Mouse (Mus musculus): ENCODE measurements around the gene 2210010C04Rik. TPM values are rescaled to one million over a fixed set of nuclear protein-coding genes. Genes with fewer than 3 reads are reported as not detected.

The 2210010C04Rik gene
- not detected in 2 replicates for polyA plus RNA-seq (2015; fragmentation: Nextera tagmentation; extraction: Ambion mirVana)

DNA sequence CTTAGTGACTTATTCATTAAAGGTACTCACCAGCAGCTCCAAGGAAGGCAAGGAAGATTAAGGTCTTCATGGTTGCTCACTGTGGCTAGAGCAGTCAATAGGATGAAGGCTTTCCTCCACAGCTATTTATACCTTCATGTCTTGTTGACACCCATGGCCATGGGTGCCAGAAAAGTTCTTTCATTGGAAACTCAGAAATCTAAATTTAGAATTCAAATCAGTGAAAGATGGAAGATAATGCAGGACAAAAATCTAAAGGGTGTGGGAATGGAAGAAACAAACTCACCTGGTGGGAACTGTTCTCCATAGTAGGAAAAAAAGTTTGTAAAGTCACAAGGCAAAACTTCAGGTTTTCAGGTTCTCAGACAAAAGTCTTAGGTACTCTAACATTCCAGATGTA, at the start of gene 2210010C04Rik:
Gene 2210010C04Rik (minus strand): TSS at position 101 of the 400 bp plus-strand sequence.
- H3K27me3 ChIP-seq = no peaks in the 10 kb centered on the region
- no peak within 1 kb of the TSS for H3K4me2 ChIP-seq
- H3K36me3 ChIP-seq = no peaks in the 10 kb centered on the region
- H3K4me3 ChIP-seq = no peak within 1 kb of the TSS
- no peaks in the 10 kb centered on the region for H3K4me1 ChIP-seq
- H3K27ac ChIP-seq = no peak within 1 kb of the TSS
- H3K9me3 ChIP-seq = no peaks in the 10 kb centered on the region
- ATAC-seq (ENCODE audit: insufficient number of reproducible peaks, low FRiP score, low TSS enrichment, low read depth) = no peak
- no peak within 1 kb of the TSS for H3K9ac ChIP-seq

DNA sequence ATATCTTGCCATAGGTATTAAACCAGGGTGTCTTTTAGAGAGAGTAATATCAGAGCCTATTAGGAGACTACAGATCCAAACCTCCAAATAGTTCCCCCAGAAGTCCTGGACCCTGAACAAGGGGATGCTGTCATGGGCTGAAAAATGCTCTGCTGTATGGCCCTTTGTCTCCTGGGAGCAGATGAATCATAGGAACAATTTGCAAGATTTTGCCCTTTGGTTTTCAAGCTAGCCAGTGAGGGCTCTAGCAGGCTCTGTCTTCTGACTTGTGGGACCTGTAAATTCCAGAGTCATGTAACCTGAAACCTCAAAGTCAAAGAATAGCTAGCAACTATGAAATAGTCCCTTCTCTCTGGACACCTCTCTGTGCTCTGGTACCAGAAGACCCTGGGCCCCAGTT, 44.8 kb upstream of the 2210010C04Rik start:
- no peak overlapping the region for H3K27ac ChIP-seq
- no peaks in the 10 kb centered on the region for H3K9me3 ChIP-seq
- H3K4me3 ChIP-seq = no peak overlapping the region
- no peaks in the 10 kb centered on the region for H3K4me1 ChIP-seq
- no peaks in the 10 kb centered on the region for H3K27me3 ChIP-seq
- no peak for ATAC-seq (ENCODE audit: insufficient number of reproducible peaks, low FRiP score, low TSS enrichment, low read depth)
- no peaks in the 10 kb centered on the region for H3K36me3 ChIP-seq
- no peak overlapping the region for H3K4me2 ChIP-seq
- no peak overlapping the region for H3K9ac ChIP-seq

DNA sequence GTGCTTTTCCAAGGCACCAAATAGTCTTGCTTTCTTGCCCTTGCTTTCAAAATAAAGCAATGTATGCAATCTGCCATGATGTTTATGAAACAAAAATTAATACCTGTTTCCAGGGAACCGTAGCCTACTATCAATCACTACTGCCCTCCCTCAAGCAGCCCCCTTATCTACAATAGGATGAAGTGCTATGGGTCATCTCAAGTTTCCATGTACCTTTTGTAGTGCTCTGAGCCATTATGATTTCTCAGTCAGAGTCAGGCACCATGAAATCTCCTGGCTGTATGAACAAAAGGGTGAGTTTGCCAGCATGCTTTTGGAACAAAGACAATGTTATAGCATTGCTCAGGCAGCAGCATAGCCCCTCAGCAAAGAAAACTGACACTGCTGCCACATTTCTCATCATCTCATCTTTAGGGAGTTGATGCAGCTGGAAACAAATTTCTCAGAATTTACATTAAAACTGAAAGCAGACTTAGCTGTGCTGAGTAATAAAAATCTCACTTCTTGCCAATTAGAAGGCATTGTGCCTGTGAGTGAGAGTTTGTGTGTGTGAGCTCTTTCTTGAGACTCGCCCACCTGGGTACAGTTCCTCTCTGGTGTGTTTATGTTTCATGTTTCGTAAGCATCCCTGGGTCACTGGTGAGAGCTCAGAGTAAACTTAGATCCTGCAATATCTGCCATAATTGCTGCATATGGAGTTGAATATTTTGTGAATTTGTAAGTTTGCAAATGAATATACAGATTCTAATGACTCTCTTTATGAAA, 43.4 kb upstream of the 2210010C04Rik start:
- no peak overlapping the region for H3K9ac ChIP-seq
- H3K27ac ChIP-seq = no peak overlapping the region
- H3K36me3 ChIP-seq = no peaks in the 10 kb centered on the region
- WGBS = 61% methylated on average over 3 of the region's 3 CpGs
- H3K9me3 ChIP-seq = no peaks in the 10 kb centered on the region
- no peak overlapping the region for H3K4me2 ChIP-seq
- H3K27me3 ChIP-seq = no peaks in the 10 kb centered on the region
- H3K4me1 ChIP-seq = no peaks in the 10 kb centered on the region
- H3K4me3 ChIP-seq = no peak overlapping the region
- no peak for ATAC-seq (ENCODE audit: insufficient number of reproducible peaks, low FRiP score, low TSS enrichment, low read depth)

DNA sequence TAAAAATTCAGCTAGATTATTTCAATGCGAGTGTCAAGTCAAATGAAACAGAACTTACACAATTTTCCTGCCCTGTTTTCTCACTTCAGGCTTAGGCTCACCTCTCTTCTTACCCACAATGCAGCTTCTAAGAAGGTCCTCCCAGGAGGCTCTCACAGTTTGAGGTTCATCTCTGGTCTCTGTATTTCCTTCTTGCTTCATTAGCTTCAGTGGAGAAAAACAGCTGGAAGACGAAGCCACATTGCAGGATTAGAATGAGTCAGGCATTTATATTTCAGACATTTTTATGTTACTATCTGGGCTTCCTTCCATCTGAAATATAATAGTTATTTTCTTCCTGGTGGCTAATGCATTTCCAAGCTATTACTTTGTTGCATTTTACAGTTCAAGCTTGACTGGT, 40.4 kb upstream of the 2210010C04Rik start:
- WGBS = 56% methylated on average over 2 of the region's 2 CpGs
- Histone ChIP-seq H3K36me3 (no peaks in the 10 kb centered on the region), H3K9ac (no peak overlapping the region), H3K4me2 (no peak overlapping the region), H3K9me3 (no peaks in the 10 kb centered on the region), H3K27me3 (no peaks in the 10 kb centered on the region), H3K27ac (no peak overlapping the region), H3K4me1 (no peaks in the 10 kb centered on the region), H3K4me3 (no peak overlapping the region)
- ATAC-seq (ENCODE audit: insufficient number of reproducible peaks, low FRiP score, low TSS enrichment, low read depth) = no peak

DNA sequence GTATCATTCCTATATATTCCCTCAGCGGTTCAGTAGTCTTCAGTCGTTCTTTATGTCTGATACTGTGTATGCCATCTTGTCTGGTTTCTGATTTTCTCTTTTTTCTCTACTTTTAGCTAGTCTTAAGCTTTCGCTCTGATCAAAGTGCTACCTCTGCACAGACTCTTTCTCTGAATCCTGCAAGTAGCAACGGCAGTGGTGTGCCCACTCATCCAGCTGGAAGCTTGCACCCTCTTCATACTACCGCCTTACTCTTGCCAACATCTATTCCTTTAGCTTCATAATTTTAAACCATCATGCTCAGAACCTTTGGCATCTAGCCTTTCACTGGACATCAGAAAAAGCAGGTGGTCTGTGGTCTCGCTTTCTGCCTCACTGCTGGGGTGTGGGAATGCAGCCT, 28.0 kb upstream of the 2210010C04Rik start:
- no peaks in the 10 kb centered on the region for H3K9me3 ChIP-seq
- H3K36me3 ChIP-seq = no peaks in the 10 kb centered on the region
- H3K4me2 ChIP-seq = no peak overlapping the region
- H3K4me3 ChIP-seq = no peak overlapping the region
- no peak overlapping the region for H3K27ac ChIP-seq
- no peaks in the 10 kb centered on the region for H3K27me3 ChIP-seq
- no peaks in the 10 kb centered on the region for H3K4me1 ChIP-seq
- H3K9ac ChIP-seq = no peak overlapping the region
- WGBS = 86% methylated on average over 6 of the region's 6 CpGs
- no peak for ATAC-seq (ENCODE audit: insufficient number of reproducible peaks, low FRiP score, low TSS enrichment, low read depth)

DNA sequence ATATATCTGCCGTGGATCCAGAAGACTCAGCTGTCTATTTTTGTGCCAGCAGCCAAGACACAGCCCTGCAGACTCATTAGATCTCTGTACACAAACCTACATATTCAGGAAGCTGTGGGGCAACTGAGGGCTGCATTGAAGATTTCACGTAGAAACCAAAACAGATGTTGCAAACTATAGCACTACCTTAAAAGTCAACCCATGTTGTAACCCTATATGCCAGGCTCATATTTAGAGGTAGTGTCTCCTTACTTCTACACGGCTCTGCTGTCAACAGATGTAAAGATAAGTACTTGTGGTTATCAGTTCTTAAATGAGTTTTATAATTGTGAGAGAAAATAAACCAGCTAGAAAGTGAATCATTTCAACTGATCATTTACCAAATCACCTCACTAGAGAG, 27.4 kb upstream of the 2210010C04Rik start:
- Histone ChIP-seq H3K27ac (no peak overlapping the region), H3K9me3 (no peaks in the 10 kb centered on the region), H3K27me3 (no peaks in the 10 kb centered on the region), H3K4me3 (no peak overlapping the region), H3K4me1 (no peaks in the 10 kb centered on the region), H3K9ac (no peak overlapping the region), H3K36me3 (no peaks in the 10 kb centered on the region), H3K4me2 (no peak overlapping the region)
- WGBS = 55% methylated on average over 3 of the region's 3 CpGs
- no peak for ATAC-seq (ENCODE audit: insufficient number of reproducible peaks, low FRiP score, low TSS enrichment, low read depth)

DNA sequence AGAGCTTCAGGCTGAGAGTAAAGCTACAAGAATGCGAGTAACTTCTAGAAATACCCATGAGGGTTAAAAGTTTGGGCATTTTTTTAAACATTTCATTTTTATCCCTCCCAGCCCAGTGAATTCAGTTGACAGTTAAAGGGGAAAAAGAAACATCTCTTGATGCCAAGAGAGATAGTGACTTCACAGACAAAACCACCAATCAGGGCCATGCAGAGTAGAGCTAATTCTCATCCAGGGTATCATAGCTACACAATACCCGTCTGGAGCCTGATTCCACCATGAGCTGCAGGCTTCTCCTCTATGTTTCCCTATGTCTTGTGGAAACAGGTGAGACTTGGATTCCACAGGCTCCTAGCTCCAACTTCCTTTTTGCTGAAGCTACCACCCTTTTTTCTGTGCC, 26.8 kb upstream of the 2210010C04Rik start:
- no peaks in the 10 kb centered on the region for H3K36me3 ChIP-seq
- H3K4me1 ChIP-seq = no peaks in the 10 kb centered on the region
- no peak overlapping the region for H3K27ac ChIP-seq
- H3K9ac ChIP-seq = no peak overlapping the region
- ATAC-seq (ENCODE audit: insufficient number of reproducible peaks, low FRiP score, low TSS enrichment, low read depth) = no peak
- H3K9me3 ChIP-seq = no peaks in the 10 kb centered on the region
- H3K4me2 ChIP-seq = no peak overlapping the region
- H3K4me3 ChIP-seq = no peak overlapping the region
- H3K27me3 ChIP-seq = no peaks in the 10 kb centered on the region
- WGBS = 76% methylated on average over 2 of the region's 2 CpGs

DNA sequence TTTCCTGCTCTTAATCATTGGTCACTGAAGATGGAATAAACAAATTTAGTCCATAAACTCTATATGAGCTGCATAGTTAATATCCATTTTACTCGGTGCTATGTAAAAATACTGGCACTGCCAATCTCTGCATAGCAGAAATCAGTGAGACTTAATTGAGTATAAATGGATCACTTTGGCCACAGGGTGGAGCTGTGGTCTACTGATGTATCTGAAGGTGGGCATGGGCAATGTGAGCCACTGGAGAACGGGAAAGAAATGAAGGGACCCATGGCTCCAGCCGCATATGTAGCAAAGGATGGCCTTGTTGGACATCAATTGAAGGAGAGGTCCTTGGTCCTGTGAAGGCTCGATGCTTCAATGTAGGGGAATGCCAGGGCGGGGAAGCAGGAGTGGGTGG, 25.8 kb upstream of the 2210010C04Rik start:
- no peak overlapping the region for H3K27ac ChIP-seq
- no peaks in the 10 kb centered on the region for H3K9me3 ChIP-seq
- no peak overlapping the region for H3K9ac ChIP-seq
- ATAC-seq (ENCODE audit: insufficient number of reproducible peaks, low FRiP score, low TSS enrichment, low read depth) = no peak
- H3K27me3 ChIP-seq = no peaks in the 10 kb centered on the region
- no peak overlapping the region for H3K4me2 ChIP-seq
- WGBS = 76% methylated on average over 5 of the region's 5 CpGs
- no peak overlapping the region for H3K4me3 ChIP-seq
- no peaks in the 10 kb centered on the region for H3K4me1 ChIP-seq
- no peaks in the 10 kb centered on the region for H3K36me3 ChIP-seq

DNA sequence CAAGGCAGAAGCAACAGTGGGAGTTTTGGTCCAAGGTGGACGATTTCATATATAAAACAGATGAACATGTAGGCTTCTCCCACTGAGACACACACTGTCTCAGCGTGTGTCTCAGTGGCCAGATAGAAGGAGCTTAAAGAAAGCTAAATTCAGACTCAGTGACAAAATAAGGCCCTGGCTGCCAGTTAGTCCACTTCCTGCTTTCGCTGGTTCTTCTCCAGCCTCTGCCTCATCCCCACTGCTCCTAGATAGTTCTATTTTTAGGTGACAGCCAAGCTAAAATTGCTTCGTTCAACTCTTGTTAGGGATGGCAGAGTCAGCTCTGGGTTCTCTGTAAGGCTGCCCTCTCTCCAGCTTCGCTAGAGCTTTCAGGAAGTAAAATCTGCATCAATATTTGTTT, 22.3 kb upstream of the 2210010C04Rik start:
- Histone ChIP-seq H3K9ac (no peak overlapping the region), H3K27me3 (no peaks in the 10 kb centered on the region), H3K9me3 (no peaks in the 10 kb centered on the region), H3K4me3 (no peak overlapping the region), H3K27ac (no peak overlapping the region), H3K4me2 (no peak overlapping the region), H3K4me1 (no peaks in the 10 kb centered on the region), H3K36me3 (no peaks in the 10 kb centered on the region)
- no peak for ATAC-seq (ENCODE audit: insufficient number of reproducible peaks, low FRiP score, low TSS enrichment, low read depth)
- 76% methylated on average over 5 of the region's 5 CpGs for WGBS

DNA sequence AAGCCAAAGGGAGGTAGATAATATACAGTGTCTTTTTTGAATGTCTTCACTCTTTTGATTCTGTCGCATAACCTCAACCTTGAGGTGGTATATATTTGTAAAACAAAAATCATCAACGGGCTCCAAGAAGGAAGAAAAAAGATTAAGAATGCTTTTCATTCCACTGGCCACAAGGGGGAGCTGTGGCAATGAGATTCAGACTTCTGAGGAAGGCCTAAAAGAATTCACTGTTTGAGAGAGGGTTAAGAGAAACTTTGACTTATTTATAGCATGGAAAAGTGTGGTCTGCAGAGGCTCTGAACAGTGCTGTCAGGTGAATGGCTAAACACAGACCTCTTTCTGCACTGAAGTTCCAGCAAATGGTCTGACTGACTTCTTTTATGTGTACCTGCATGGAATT, 20.3 kb upstream of the 2210010C04Rik start:
- ATAC-seq (ENCODE audit: insufficient number of reproducible peaks, low FRiP score, low TSS enrichment, low read depth) = no peak
- no peak overlapping the region for H3K27ac ChIP-seq
- WGBS = 37% methylated on average over 2 of the region's 2 CpGs
- no peaks in the 10 kb centered on the region for H3K9me3 ChIP-seq
- H3K27me3 ChIP-seq = no peaks in the 10 kb centered on the region
- H3K4me2 ChIP-seq = no peak overlapping the region
- no peaks in the 10 kb centered on the region for H3K4me1 ChIP-seq
- H3K36me3 ChIP-seq = no peaks in the 10 kb centered on the region
- H3K4me3 ChIP-seq = no peak overlapping the region
- H3K9ac ChIP-seq = no peak overlapping the region

DNA sequence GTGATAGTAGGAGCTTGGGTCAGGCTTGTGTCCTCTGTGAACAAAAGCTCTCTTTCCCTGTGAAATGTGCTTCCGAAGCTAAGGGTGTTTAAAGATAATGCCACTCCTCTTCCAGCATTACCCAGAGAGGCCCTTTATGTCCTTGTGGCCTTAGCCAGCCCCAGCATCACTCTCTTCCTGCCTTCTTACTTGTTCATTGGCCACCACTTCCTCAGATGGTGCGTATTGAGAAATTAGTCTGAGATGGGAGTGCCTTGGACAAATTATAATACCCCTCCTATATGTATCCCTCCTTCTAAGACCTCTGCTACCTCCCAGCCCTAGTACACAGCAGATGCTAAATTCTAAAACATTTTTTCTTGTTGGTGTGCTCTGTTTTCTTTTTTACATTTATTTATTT, 19.1 kb upstream of the 2210010C04Rik start:
- Histone ChIP-seq H3K4me1 (no peaks in the 10 kb centered on the region), H3K27me3 (no peaks in the 10 kb centered on the region), H3K9ac (no peak overlapping the region), H3K4me2 (no peak overlapping the region), H3K9me3 (no peaks in the 10 kb centered on the region), H3K27ac (no peak overlapping the region), H3K36me3 (no peaks in the 10 kb centered on the region), H3K4me3 (no peak overlapping the region)
- ATAC-seq (ENCODE audit: insufficient number of reproducible peaks, low FRiP score, low TSS enrichment, low read depth) = no peak
- 91% methylated on average over 2 of the region's 2 CpGs for WGBS

DNA sequence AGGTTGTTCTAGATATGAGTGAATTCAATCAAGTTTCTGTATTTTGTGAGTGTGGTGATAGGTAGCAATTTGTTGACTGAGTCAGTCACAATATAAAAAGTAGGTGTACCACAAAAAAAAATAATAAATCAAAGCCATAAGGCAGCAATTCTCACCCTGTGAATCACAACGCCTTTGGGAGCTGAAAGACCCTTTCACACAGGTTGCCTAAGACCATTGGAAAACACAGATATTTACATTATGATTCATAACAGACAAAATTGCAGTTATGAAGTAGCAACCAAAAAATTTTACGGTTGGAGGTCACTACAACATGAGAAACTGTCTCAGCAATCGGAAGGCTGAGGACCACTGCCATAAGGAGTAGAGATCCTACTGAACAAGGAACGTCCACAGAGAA, 16.5 kb upstream of the 2210010C04Rik start:
- Histone ChIP-seq H3K9ac (no peak overlapping the region), H3K4me2 (no peak overlapping the region), H3K27me3 (no peaks in the 10 kb centered on the region), H3K27ac (no peak overlapping the region), H3K9me3 (no peaks in the 10 kb centered on the region), H3K36me3 (no peaks in the 10 kb centered on the region), H3K4me1 (no peaks in the 10 kb centered on the region), H3K4me3 (no peak overlapping the region)
- WGBS = 77% methylated on average over 4 of the region's 4 CpGs
- ATAC-seq (ENCODE audit: insufficient number of reproducible peaks, low FRiP score, low TSS enrichment, low read depth) = no peak

DNA sequence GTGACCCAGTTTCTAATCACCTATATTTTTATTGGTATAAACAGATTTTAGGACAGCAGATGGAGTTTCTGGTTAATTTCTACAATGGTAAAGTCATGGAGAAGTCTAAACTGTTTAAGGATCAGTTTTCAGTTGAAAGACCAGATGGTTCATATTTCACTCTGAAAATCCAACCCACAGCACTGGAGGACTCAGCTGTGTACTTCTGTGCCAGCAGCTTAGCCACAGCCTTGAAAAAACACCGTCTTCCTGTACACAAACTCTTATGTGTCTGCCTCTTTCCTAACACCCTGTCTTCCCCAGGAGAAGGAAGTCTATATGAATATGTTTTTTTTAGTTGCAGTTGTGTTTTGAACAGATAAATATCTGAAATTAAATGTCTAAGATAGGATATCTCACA, 13.3 kb upstream of the 2210010C04Rik start:
- H3K4me1 ChIP-seq = no peaks in the 10 kb centered on the region
- no peaks in the 10 kb centered on the region for H3K36me3 ChIP-seq
- 60% methylated on average over 1 of the region's 1 CpGs for WGBS
- no peaks in the 10 kb centered on the region for H3K27me3 ChIP-seq
- no peak overlapping the region for H3K27ac ChIP-seq
- no peak overlapping the region for H3K4me3 ChIP-seq
- no peak for ATAC-seq (ENCODE audit: insufficient number of reproducible peaks, low FRiP score, low TSS enrichment, low read depth)
- no peak overlapping the region for H3K4me2 ChIP-seq
- no peaks in the 10 kb centered on the region for H3K9me3 ChIP-seq
- H3K9ac ChIP-seq = no peak overlapping the region
